Mouse (Mus musculus) MEL (cell line): ENCODE measurements at regions not wholly inside any gene's neighbourhood (a gene's known extent, or its start where the extent isn't known, plus 50 kb on each side); places are given as distances from the start of the nearest gene placed in this dataset.

Source experiments
- CTCF ChIP-seq, 3 experiments: IDR thresholded peaks in 2 of 3; conservative IDR thresholded peaks in 1 of 3; 2 replicates each; pipeline ENCODE4 v1.5.1; 2011 to 2012; ENCODE audit warnings: low read length in 3 of 3, low read depth in 2 of 3, mild to moderate bottlenecking in 2 of 3, improper control_type of control experiment in 1 of 3, inconsistent platforms in 1 of 3, mixed read lengths in 1 of 3, moderate library complexity in 1 of 3; ENCODE audit not compliant: control insufficient read depth in 1 of 3, insufficient read depth in 1 of 3, poor library complexity in 1 of 3, severe bottlenecking in 1 of 3
- EP300 ChIP-seq, 2 experiments: IDR thresholded peaks; 2 replicates each; pipeline ENCODE4 v1.6.1; 2011; ENCODE audit warnings: improper control_type of control experiment in 2 of 2, low read length in 2 of 2, low read depth in 1 of 2, mild to moderate bottlenecking in 1 of 2
- HCFC1 ChIP-seq: IDR thresholded peaks from 2 replicates; pipeline ENCODE4 v1.6.1; 2012; ENCODE audit warnings: low read depth, mild to moderate bottlenecking, inconsistent platforms, low read length, improper control_type of control experiment, moderate library complexity
- MYB ChIP-seq: IDR thresholded peaks from 2 replicates; pipeline ENCODE4 v1.6.1; 2011; ENCODE audit warnings: mild to moderate bottlenecking, low read depth, low read length, improper control_type of control experiment
- POLR2A ChIP-seq, 2 experiments: IDR thresholded peaks; 2 replicates each; pipeline ENCODE4 v1.6.1; 2011 to 2012; ENCODE audit warnings: low read length in 2 of 2, mild to moderate bottlenecking in 2 of 2, control low read depth in 1 of 2, improper control_type of control experiment in 1 of 2, low read depth in 1 of 2, moderate library complexity in 1 of 2; ENCODE audit not compliant: control insufficient read depth in 1 of 2, insufficient read depth in 1 of 2, poor library complexity in 1 of 2
- RCOR1 ChIP-seq: IDR thresholded peaks from 2 replicates; pipeline ENCODE4 v1.6.1; 2012; ENCODE audit warnings: low read depth, mild to moderate bottlenecking, inconsistent platforms, low read length, improper control_type of control experiment
- USF1 ChIP-seq: IDR thresholded peaks from 2 replicates; pipeline ENCODE4 v1.6.1; 2014; ENCODE audit warnings: low read depth, mild to moderate bottlenecking, inconsistent platforms, low read length, improper control_type of control experiment, moderate library complexity
- ZC3H11A ChIP-seq: IDR thresholded peaks from 2 replicates; pipeline ENCODE4 v1.6.1; 2012; ENCODE audit warnings: low read depth, mild to moderate bottlenecking, inconsistent platforms, low read length, improper control_type of control experiment

DNA sequence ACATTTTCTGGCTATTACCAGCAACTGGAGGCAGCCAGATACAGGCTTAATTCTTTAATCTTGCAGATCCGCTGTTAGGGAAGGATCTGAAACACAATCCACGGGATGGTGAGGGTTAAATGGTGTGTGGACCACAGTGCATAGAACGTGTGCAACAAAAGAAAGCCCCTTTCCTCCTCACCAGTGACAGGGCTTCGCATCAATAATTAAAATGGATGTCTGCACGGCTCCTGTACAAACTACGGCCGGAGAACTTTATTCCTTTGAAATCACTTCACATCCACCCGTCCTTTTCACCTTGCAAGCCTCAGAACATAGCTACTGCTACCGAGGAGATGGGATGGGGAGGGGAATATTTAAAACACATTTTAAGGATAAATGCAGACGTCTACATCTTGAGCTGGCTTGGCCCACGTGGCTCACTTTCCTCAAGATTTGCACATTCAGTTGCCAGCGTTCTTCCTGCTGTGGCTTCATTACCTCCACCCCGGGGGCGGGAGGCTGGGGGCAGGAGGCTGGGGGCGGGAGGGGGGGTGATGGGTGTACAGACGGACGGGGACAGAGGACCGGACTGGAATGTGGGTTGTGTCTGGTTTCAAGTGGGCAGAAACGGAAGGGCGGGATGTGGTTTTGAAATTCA is 53.3 kb upstream of the Gm21915 start:
- TF ChIP-seq CTCF (IDR thresholded peaks at IDR 0.05 in 2 of 3, conservative IDR thresholded peaks at IDR 0.05 in 1 of 3; ENCODE audit: control insufficient read depth in 1 of 3, insufficient read depth in 1 of 3, low read depth in 2 of 3, low read length in 3 of 3, poor library complexity in 1 of 3, severe bottlenecking in 1 of 3): no peak
- no peak for TF ChIP-seq RCOR1
- TF ChIP-seq EP300 (IDR thresholded peaks at IDR 0.05; ENCODE audit: low read depth in 1 of 2, low read length in 2 of 2): no peak
- no peak for TF ChIP-seq USF1
- TF ChIP-seq ZC3H11A: no peak
- no peak for TF ChIP-seq MYB
- no peak for TF ChIP-seq POLR2A (IDR thresholded peaks at IDR 0.05; ENCODE audit: control insufficient read depth in 1 of 2, insufficient read depth in 1 of 2, low read depth in 1 of 2, low read length in 2 of 2, poor library complexity in 1 of 2)
- no peak for TF ChIP-seq HCFC1
